Mouse (Mus musculus) gastrocnemius, adult 2 months (tissue): ENCODE results near the gene Cdc37l1. TPM values are rescaled to one million over a fixed set of nuclear protein-coding genes. Genes with fewer than 3 reads are reported as not detected.
A peak's percentile ranks its signal among the peaks of the same experiment; 100 is the strongest.
"Not testable (repeated sequence)": the region's sequence is repeated elsewhere in the genome, so short reads cannot be mapped to it uniquely, and the experiment has no call there.

ENCODE experiments used
- DNase-seq: peaks from one replicate; pipeline ENCODE4 v3.0.0; 2022
- H3K27ac ChIP-seq: fragments of 200-600 bp; 2 replicates; pipeline ENCODE4 v1.8.1; 2022; ENCODE audit warnings: mild to moderate bottlenecking
- H3K4me3 ChIP-seq: fragments of 200-600 bp; 2 replicates; pipeline ENCODE4 v1.8.1; 2022; ENCODE audit warnings: mild to moderate bottlenecking, moderate library complexity
- CTCF ChIP-seq: fragments of 200-600 bp; IDR thresholded peaks from 2 replicates; pipeline ENCODE4 v1.8.1; 2022; ENCODE audit warnings: antibody characterized with exemption, mild to moderate bottlenecking, moderate library complexity
- intact Hi-C: fragments of 180-260 bp; cut with DNase I; formaldehyde crosslinking; loops from one replicate; pipeline ENCODE4 v1.15.1; 2025
- total RNA-seq, 2 experiments: library from RNA; stranded (reverse); gene quantifications; 2 replicates each; pipeline ENCODE4 v1.2.3; 2021

Cdc37l1 gene
- total RNA-seq, 2 experiments from 2014 or later = 44.8 to 55.5 TPM

GRCm38 (mm10) chr19:28974862-28975611, 15.1 kb upstream of the Cdc37l1 start:
- peak; percentile 87 for DNase-seq
- intact Hi-C loops = loop anchor here (1.0 to 10.0 kb wide), 4 partner anchors 87 to 530 kb away; partner anchors contain the start of gene Jak2
- Histone ChIP-seq H3K27ac (peak overlapping the region; percentile 58), H3K4me3 (peak overlapping the region; percentile 76)
- peak; percentile 98; the same call in 1 of the 2 replicates for TF ChIP-seq CTCF

- TF ChIP-seq CTCF = no peak
- Histone ChIP-seq H3K27ac (no peak overlapping the region), H3K4me3 (no peak overlapping the region)
- DNase-seq = no peak
- intact Hi-C loops = no loop called here
Measured at GRCm38 (mm10) chr19:28982617-28983016, 7.5 kb upstream of the Cdc37l1 start.

DNA sequence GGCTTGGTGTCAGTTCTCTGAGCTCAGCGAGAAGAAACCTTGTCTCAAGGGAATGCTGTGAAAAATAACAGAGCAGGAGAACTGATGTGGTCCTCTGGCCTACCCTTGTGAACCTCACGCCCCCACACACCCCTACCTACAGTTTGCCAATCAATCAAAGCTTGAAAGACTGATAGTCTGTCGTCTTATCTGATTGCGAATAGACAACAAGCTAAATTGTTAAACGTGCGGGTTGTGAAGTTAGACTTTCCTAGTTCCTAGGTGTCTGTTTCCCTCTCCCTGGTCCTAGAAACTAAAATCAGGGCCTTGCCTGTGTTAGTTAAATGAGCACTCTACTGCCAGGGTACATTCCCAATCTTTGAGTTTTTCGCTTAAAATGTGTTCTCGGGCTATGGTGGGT, 637 bp upstream of the Cdc37l1 start:
- intact Hi-C loops = no loop called here
- TF ChIP-seq CTCF = no peak
- DNase-seq = no peak
- peak overlapping the region; percentile 88 for H3K4me3 ChIP-seq
- peak overlapping the region; percentile 97 for H3K27ac ChIP-seq

GRCm38 (mm10) chr19:28990590-28991221, 554 bp downstream of the Cdc37l1 start:
- peak overlapping the region; percentile 97 for H3K27ac ChIP-seq
- peak; percentile 30 for DNase-seq
- no peak for TF ChIP-seq CTCF
- intact Hi-C loops = loop anchor here (5.0 kb wide), 2 partner anchors 57 to 978 kb away; partner anchors contain the start of genes Ak3 and Rfx3
- peak overlapping the region; percentile 88 for H3K4me3 ChIP-seq

GRCm38 (mm10) chr19:28991391-28991790, 1.2 kb downstream of the Cdc37l1 start:
- peak overlapping the region; percentile 88 for H3K4me3 ChIP-seq
- intact Hi-C loops = loop anchor here (5.0 kb wide), 2 partner anchors 56 to 979 kb away; partner anchors contain the start of genes Ak3 and Rfx3
- no peak for DNase-seq
- peak overlapping the region; percentile 97 for H3K27ac ChIP-seq
- TF ChIP-seq CTCF = no peak

- DNase-seq = peak; percentile 27
- intact Hi-C loops = loop anchor here (5.0 kb wide), 2 partner anchors 52 to 983 kb away; partner anchors contain the start of genes Ak3 and Rfx3
- no peak overlapping the region for H3K4me3 ChIP-seq
- H3K27ac ChIP-seq = peak overlapping the region; percentile 25; the same call in 1 of the 2 replicates
- no peak for TF ChIP-seq CTCF
Measured at GRCm38 (mm10) chr19:28994870-28995269, 4.7 kb downstream of the Cdc37l1 start.

DNA sequence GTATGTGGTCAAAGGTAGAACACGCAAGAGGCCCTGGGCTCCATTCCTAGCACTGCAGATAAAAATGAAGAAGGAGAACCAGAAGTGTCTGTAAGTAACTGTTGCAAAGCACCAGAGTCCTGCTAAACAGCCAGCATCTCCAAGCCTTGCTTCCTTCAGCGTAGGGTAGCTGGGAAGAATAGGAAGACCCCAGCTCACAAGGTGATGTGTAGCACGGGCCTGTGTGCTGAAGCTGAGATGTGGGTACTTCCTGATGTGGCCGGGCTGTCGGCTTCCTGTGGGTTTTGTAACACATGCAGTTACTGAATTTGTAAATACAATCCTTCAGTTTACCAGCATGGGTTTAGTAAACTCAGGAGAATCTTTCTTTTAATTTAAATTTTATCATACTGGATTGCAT, 5.2 kb downstream of the Cdc37l1 start:
- no peak for TF ChIP-seq CTCF
- no peak overlapping the region for H3K27ac ChIP-seq
- intact Hi-C loops = no loop called here

GRCm38 (mm10) chr19:28997976-28998630, 8.0 kb downstream of the Cdc37l1 start:
- Histone ChIP-seq H3K27ac (no peak overlapping the region), H3K4me3 (no peak overlapping the region)
- intact Hi-C loops = no loop called here
- TF ChIP-seq CTCF = no peak
- DNase-seq = no peak

More for the DNA sequence above, 5.2 kb downstream of the Cdc37l1 start:
- no peak for DNase-seq
- no peak overlapping the region for H3K4me3 ChIP-seq

- DNase-seq, intact Hi-C loops, H3K27ac ChIP-seq, H3K4me3 ChIP-seq: not testable (repeated sequence)
Measured at GRCm38 (mm10) chr19:29000321-29000720, 10.2 kb downstream of the Cdc37l1 start.

DNA sequence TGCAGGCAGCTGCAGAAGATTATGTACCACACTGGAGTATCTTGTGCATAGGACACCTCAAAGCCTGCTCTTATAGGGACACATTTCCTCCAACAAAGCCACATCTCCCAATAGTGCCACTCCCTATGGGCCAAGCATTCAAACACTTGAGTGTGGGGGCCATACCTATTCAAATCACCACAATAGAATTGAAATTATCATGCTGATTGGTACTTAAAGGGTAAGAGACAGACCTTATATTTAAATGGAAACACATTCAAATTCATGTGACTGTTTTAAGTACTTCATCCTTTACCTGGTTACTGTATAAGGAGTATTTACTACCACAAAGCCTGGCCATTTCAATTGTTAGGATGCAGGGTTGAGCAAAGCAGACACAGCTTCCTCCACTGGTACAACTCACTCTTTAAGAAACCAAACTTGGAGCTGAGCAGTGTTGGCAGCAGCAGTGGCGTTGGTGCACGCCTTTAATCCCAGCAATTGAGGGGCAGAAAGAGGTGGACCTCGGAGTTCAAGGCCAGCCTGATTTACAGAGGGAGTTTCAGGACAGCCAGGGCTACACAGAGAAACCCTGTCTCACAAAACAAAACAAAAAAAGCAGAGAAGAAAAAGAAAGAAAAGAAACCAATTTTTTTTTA, 18.0 kb downstream of the Cdc37l1 start:
- no peak for TF ChIP-seq CTCF
- Histone ChIP-seq H3K27ac (no peak overlapping the region), H3K4me3 (no peak overlapping the region)
- intact Hi-C loops = no loop called here
- DNase-seq = no peak

- TF ChIP-seq CTCF = no peak
- Histone ChIP-seq H3K4me3 (no peak overlapping the region), H3K27ac (no peak overlapping the region)
- no peak for DNase-seq
- intact Hi-C loops = no loop called here
Measured at GRCm38 (mm10) chr19:29009046-29009445, 18.9 kb downstream of the Cdc37l1 start.

GRCm38 (mm10) chr19:29011355-29011990, 21.3 kb downstream of the Cdc37l1 start:
- TF ChIP-seq CTCF = no peak
- no peak overlapping the region for H3K27ac ChIP-seq
- intact Hi-C loops = no loop called here
- H3K4me3 ChIP-seq = no peak overlapping the region
- no peak for DNase-seq
